Mouse (Mus musculus) stomach, embryonic 16.5 days (tissue): ENCODE results near the gene Kcnc3. TPM values are rescaled to one million over a fixed set of nuclear protein-coding genes. Genes with fewer than 3 reads are reported as not detected.

Experiments used
- ATAC-seq: fragments of 200-750 bp; cut with Nextera tagmentation; 2 replicates; pipeline ENCODE4 v1.8.0; 2017; ENCODE audit warnings: moderate number of reproducible peaks, moderate TSS enrichment; ENCODE audit not compliant: insufficient read depth, low FRiP score
- H3K27ac ChIP-seq: fragments of 300-500 bp; sonication (generic); 2 replicates; pipeline ENCODE4 v1.5.1; 2014; ENCODE audit warnings: low read length
- H3K27me3 ChIP-seq: fragments of 300-500 bp; sonication (generic); 2 replicates; pipeline ENCODE4 v1.6.1; 2014; ENCODE audit warnings: low read length, control low read depth, mixed read lengths; ENCODE audit not compliant: control insufficient read depth, insufficient read depth
- H3K36me3 ChIP-seq: fragments of 300-500 bp; sonication (generic); 2 replicates; pipeline ENCODE4 v1.6.1; 2014; ENCODE audit warnings: low read length; ENCODE audit not compliant: control insufficient read depth, insufficient read depth
- H3K4me1 ChIP-seq: fragments of 300-500 bp; sonication (generic); 2 replicates; pipeline ENCODE4 v1.6.1; 2014; ENCODE audit warnings: low read length, control low read depth, mixed read lengths; ENCODE audit not compliant: control insufficient read depth, insufficient read depth
- H3K4me2 ChIP-seq: fragments of 300-500 bp; sonication (generic); 2 replicates; pipeline ENCODE4 v1.6.1; 2014; ENCODE audit warnings: low read depth, low read length, mixed read lengths
- H3K4me3 ChIP-seq: fragments of 300-500 bp; sonication (generic); replicated peaks from 2 replicates; pipeline ENCODE4 v1.5.1; 2014; ENCODE audit warnings: mild to moderate bottlenecking, low read length
- H3K9ac ChIP-seq: fragments of 300-500 bp; sonication (generic); 2 replicates; pipeline ENCODE4 v1.6.1; 2014; ENCODE audit warnings: low read length
- H3K9me3 ChIP-seq: fragments of 300-500 bp; sonication (generic); replicated peaks from 2 replicates; pipeline ENCODE4 v1.6.1; 2016; ENCODE audit warnings: low read length, control low read depth; ENCODE audit not compliant: control insufficient read depth
- WGBS: fragments of 180-500 bp; shearing (Covaris S2); extraction: QIAGEN DNeasy Blood & Tissue Kit; methylation state at CpG from one replicate; pipeline ENCODE4 v1.1.7; 2014; 5-methylcytosine and 5-hydroxymethylcytosine counted together
- polyA plus RNA-seq: library from polyadenylated mRNA; unstranded; fragments of >200 nt; fragmentation: Nextera tagmentation; extraction: Ambion mirVana; gene quantifications from 2 replicates; pipeline ENCODE4 v1.2.1, GENCODE M21; 2015

Kcnc3 gene
- polyA plus RNA-seq, 1 experiment from 2014 or later, result 0.26 TPM

- Histone ChIP-seq H3K27me3 (peaks cover 53% of the 10 kb centered on the region), H3K27ac (no peak overlapping the region), H3K36me3 (no peaks in the 10 kb centered on the region), H3K4me2 (no peak overlapping the region), H3K4me3 (no peak overlapping the region), H3K9ac (no peak overlapping the region), H3K9me3 (no peaks in the 10 kb centered on the region), H3K4me1 (no peaks in the 10 kb centered on the region)
- WGBS, result 47% methylated on average over 7 of the region's 7 CpGs
- no peak for ATAC-seq
Measured at GRCm38 (mm10) chr7:44605436-44605835, 15.0 kb downstream of the Kcnc3 start.

- H3K4me1 ChIP-seq, result no peaks in the 10 kb centered on the region
- no peak overlapping the region for H3K9ac ChIP-seq
- H3K27me3 ChIP-seq, result peaks cover 44% of the 10 kb centered on the region
- 11% methylated on average over 29 of the region's 29 CpGs for WGBS
- ATAC-seq, result peak; percentile 67
- H3K4me2 ChIP-seq, result 0 out of 2 replicates have a peak overlapping the region, but pooled peaks have one; percentile 21
- H3K4me3 ChIP-seq, result no peak overlapping the region
- no peak overlapping the region for H3K27ac ChIP-seq
- no peaks in the 10 kb centered on the region for H3K36me3 ChIP-seq
- H3K9me3 ChIP-seq, result no peaks in the 10 kb centered on the region
Measured at GRCm38 (mm10) chr7:44606171-44606901, 15.9 kb downstream of the Kcnc3 start.

DNA sequence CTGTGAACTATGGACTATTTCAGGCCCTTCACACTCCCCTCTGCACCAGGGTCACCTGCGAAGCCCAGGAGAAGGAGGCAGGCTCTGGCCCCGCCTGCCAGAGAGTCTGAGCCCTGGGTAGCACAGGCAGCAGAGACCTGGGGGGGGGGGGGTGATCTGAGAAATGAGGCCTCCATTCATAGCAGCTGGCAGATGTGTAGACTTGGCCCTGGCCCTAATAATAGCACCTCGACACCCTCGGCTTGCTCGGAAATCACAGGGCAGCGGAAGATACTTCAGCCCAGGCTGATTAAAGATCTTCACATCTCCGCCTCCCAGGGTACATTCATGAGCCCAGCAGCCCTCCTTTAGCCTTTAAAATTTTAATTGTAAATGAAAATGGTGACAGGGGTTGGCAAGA, 21.7 kb downstream of the Kcnc3 start:
- H3K36me3 ChIP-seq, result no peaks in the 10 kb centered on the region
- no peaks in the 10 kb centered on the region for H3K4me1 ChIP-seq
- H3K4me3 ChIP-seq, result no peak overlapping the region
- no peak overlapping the region for H3K27ac ChIP-seq
- no peak overlapping the region for H3K9ac ChIP-seq
- no peaks in the 10 kb centered on the region for H3K9me3 ChIP-seq
- peaks cover 9% of the 10 kb centered on the region; the same call in 1 of the 2 replicates for H3K27me3 ChIP-seq
- WGBS, result 75% methylated on average over 7 of the region's 7 CpGs
- no peak overlapping the region for H3K4me2 ChIP-seq
- no peak for ATAC-seq

- Histone ChIP-seq H3K36me3 (no peaks in the 10 kb centered on the region), H3K9me3 (no peaks in the 10 kb centered on the region), H3K27ac (no peak overlapping the region), H3K4me1 (no peaks in the 10 kb centered on the region), H3K4me3 (no peak overlapping the region), H3K9ac (no peak overlapping the region), H3K4me2 (0 out of 2 replicates have a peak overlapping the region, but pooled peaks have one; percentile 13), H3K27me3 (peaks cover 9% of the 10 kb centered on the region; the same call in 1 of the 2 replicates)
- ATAC-seq, result no peak
- WGBS, result 8% methylated on average over 20 of the region's 20 CpGs
Measured at GRCm38 (mm10) chr7:44614041-44614688, 23.7 kb downstream of the Kcnc3 start.

DNA sequence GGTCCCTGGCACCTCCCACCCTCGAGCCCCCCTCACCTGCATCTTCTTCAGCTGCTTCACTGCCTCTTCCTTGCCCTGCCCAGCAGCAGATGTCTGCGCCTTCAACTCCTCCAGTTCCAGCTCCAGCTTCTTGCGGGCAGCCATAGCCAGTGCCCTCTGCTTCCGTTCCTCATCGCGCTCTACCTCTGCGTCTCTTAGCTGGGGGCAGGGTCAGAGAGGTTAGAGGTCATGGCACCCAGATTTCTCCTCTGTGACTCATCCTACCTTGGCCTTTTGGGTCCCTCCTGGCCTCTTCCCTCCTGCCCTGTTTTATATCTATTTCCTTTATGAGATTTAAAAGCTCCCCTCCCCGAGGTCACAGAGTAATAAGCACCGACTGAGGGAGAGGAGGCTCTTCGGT, 24.8 kb downstream of the Kcnc3 start:
- H3K4me2 ChIP-seq, result no peak overlapping the region
- WGBS, result 16% methylated on average over 10 of the region's 10 CpGs
- H3K36me3 ChIP-seq, result no peaks in the 10 kb centered on the region
- H3K9me3 ChIP-seq, result no peaks in the 10 kb centered on the region
- H3K27ac ChIP-seq, result no peak overlapping the region
- H3K4me1 ChIP-seq, result no peaks in the 10 kb centered on the region
- H3K27me3 ChIP-seq, result peaks cover 9% of the 10 kb centered on the region; the same call in 1 of the 2 replicates
- no peak overlapping the region for H3K4me3 ChIP-seq
- no peak overlapping the region for H3K9ac ChIP-seq
- no peak for ATAC-seq

DNA sequence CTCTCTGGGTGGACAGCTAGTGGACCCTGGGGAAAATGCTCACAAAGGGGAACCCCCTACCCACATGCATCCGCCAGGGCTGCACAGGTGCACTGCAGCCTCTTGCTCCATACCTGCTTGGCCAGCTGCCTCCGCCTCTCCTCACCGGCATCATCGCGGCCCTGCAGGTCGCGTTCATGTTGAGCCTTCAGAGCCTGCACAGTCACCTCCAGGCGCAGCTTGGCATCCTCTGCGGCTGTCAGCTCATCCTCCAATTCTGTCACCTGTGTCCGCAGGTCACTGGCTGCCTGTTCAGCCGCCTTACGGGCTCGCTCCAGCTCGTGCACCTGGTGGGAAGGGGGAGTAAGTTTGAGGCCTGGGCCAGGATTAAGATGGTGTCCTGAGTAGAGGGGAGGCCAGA, 25.5 kb downstream of the Kcnc3 start:
- peaks cover 9% of the 10 kb centered on the region; the same call in 1 of the 2 replicates for H3K27me3 ChIP-seq
- no peak overlapping the region for H3K4me2 ChIP-seq
- no peaks in the 10 kb centered on the region for H3K36me3 ChIP-seq
- H3K4me1 ChIP-seq, result no peaks in the 10 kb centered on the region
- ATAC-seq, result no peak
- 69% methylated on average over 14 of the region's 14 CpGs for WGBS
- H3K9ac ChIP-seq, result no peak overlapping the region
- H3K9me3 ChIP-seq, result no peaks in the 10 kb centered on the region
- H3K27ac ChIP-seq, result no peak overlapping the region
- H3K4me3 ChIP-seq, result no peak overlapping the region

GRCm38 (mm10) chr7:44617059-44617458, 26.6 kb downstream of the Kcnc3 start:
- Histone ChIP-seq H3K36me3 (0 out of 2 replicates have a peak, but pooled peaks cover 1% of the 10 kb centered on the region), H3K27me3 (peaks cover 9% of the 10 kb centered on the region; the same call in 1 of the 2 replicates), H3K4me1 (no peaks in the 10 kb centered on the region), H3K9me3 (no peaks in the 10 kb centered on the region), H3K27ac (no peak overlapping the region), H3K9ac (no peak overlapping the region), H3K4me2 (no peak overlapping the region), H3K4me3 (no peak overlapping the region)
- 64% methylated on average over 3 of the region's 3 CpGs for WGBS
- no peak for ATAC-seq

DNA sequence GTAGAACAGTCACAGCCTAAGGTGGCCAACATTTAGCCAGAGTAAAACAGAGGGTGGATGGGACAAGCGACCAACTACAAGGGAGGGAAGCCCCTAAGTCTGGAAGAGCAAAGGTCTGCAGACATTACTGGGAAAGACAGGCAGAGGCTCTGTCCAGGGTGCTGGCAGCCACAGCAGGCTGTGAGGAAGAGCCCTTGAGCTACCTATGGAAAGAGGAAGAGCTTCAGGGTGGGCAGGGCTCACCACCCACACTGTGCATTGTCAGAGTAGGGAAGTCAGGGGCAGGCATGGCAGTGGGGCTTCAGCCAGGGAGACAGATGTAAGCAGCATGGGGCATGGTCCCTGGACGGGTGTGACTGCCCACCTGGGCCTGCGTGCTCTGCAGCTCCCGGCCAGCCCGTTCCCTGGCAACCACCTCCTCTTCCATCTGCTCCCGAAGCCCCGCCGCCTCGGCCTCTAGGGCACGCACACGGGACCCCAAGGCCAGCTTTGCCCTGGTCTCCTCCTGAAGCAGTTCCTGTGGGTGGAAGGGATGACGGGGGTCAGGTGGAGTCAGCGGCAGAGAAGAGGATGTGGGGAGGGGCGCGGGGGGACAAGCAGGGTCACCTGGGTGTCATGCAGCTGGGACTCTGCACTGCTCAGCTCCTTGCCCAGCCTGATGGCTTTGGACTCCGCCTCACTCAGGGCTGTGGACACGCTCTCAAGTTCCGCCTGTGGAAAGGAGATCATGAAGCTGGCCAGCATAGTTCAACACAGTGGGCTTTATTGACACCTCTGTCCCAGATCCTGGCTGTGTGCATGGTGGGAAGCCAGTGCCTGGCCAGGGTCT, 33.5 kb downstream of the Kcnc3 start:
- WGBS, result 39% methylated on average over 18 of the region's 18 CpGs
- Histone ChIP-seq H3K9me3 (no peaks in the 10 kb centered on the region), H3K4me3 (no peak overlapping the region), H3K9ac (no peak overlapping the region), H3K27ac (no peak overlapping the region), H3K27me3 (no peaks in the 10 kb centered on the region), H3K4me2 (no peak overlapping the region), H3K36me3 (0 out of 2 replicates have a peak, but pooled peaks cover 4% of the 10 kb centered on the region), H3K4me1 (no peaks in the 10 kb centered on the region)
- no peak for ATAC-seq

DNA sequence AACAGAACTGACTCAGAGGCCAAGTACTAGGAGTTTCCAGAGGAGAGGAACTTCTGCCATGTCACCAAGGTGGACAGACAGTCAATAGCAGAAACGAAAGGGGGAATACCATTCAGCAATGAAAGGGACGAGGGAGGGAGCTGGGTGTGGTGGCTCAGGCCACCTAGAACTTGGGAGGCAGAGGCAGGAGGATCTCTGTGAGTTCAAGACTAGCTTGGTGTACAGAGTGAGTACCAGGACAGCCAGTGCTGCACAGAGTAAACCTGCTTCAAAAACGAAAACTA, 34.0 kb downstream of the Kcnc3 start:
- H3K4me2 ChIP-seq, result no peak overlapping the region
- H3K4me3 ChIP-seq, result no peak overlapping the region
- WGBS, result 76% methylated on average over 3 of the region's 3 CpGs
- no peak for ATAC-seq
- H3K27me3 ChIP-seq, result no peaks in the 10 kb centered on the region
- 0 out of 2 replicates have a peak, but pooled peaks cover 4% of the 10 kb centered on the region for H3K36me3 ChIP-seq
- H3K27ac ChIP-seq, result no peak overlapping the region
- no peaks in the 10 kb centered on the region for H3K4me1 ChIP-seq
- H3K9ac ChIP-seq, result no peak overlapping the region
- no peaks in the 10 kb centered on the region for H3K9me3 ChIP-seq
